Mouse (Mus musculus) adrenal gland, postnatal 10 days (tissue): Measurements from ENCODE around the gene Eif4e1b. TPM values are rescaled to one million over a fixed set of nuclear protein-coding genes. Genes with fewer than 3 reads are reported as not detected.

Source experiments
- DNase-seq: peaks from one replicate; pipeline ENCODE4 v3.0.0; 2021; ENCODE audit warnings: mixed read lengths
- total RNA-seq, 2 experiments: library from RNA; stranded (reverse); gene quantifications; 2 replicates each; pipeline ENCODE4 v1.2.3; 2021

The Eif4e1b gene
- total RNA-seq, 2 experiments from 2014 or later = 0.12 TPM; not detected in 1

DNA sequence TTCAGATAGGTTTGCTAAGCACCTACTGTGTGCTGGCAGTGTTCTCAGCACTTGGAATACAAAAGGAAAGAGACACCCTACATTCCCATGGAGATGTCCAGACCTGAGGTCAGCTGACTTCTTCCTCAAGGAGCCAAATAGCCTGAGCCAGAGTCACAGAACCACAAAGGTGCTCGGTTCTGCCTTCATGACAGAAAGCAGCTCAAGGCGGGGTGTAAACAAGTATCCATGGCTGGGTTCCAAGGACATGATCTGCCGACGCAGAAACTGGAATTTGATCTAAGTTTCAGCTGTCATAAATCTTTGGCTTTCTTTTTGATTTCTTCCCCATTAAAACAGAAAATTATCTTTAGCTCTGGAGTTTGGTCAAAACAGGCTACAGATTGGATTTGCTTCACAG is 16.4 kb downstream of the Eif4e1b start:
- peak; percentile 30 for DNase-seq

DNA sequence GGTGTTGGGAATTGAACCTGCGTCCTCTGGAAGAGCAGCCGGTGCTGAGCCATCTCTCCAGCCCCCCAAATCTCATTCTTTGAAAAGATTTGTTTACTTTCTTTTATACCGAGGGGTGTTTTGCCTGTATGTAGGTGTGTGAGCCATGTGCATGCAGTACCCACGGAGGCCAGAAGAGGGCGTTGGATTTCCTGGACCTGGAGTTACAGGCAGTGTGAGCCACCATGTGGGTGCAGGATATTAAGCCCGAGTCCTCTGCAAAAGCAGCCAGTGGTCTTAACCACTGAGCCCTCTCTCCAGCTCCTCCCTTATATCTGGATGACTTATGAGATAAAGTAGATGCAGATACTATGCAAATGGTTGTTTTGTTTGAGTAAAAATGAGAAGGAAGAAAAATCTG is 19.2 kb downstream of the Eif4e1b start:
- no peak for DNase-seq

DNA sequence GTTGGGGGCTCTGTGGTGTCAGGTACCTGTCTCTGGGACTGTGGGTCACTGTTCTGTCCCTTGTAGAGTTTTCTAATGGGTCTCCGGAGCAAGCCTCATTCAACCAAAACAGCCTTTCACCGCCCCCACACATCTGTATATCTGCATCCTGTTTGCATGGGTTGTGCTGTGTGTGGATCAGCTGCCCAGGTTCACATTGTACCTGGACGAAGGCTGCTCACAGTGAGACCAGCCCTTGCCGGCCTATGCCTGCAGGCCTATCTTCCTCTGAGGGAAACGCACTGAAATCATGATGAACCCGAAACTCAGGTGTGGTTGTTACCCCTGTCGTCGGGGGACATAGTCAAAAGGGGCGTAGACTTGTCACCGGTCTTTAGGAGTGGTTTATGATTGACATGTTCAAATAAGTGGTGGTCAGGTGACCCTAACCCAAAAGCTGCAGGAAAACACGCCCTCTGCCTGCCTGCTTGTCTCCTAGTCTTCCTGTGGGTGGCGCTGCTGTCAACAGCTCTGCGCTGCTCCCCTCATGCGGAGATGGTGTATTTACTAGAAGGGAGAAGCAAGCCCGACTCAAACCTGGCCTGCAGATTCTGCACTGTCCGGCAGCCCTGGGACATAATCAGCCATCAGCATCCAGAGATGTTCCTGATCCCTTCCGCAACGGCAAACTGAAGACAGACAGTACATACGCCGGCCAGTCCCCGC is 21.5 kb downstream of the Eif4e1b start:
- DNase-seq = peak; percentile 19

DNA sequence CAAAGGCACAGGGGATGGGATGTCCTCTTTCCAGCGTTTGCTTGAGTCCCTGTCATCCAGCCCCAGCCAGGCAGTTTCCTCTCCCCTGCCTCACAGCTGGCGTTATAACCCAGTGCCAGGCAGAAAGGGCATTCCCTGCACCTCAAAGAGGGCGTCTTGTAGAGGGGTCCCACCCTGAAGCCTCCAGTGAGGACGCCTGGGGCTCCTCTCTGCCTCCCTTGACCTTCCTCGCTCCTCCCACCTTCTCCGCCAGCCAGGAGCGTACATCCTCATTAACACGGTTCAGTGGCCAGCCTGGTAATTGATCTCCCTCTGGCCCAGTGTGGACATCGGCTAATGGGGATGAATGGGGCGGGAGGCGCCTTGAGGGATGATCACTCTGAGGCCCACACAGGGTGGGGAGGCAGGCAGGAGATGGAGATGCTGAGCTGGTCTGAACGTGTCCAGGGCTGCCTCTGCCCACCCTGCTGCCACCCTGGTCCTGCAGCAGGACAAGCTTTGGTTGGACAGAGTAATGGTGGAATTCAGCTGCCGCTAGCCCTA is 22.7 kb downstream of the Eif4e1b start:
- DNase-seq = no peak

DNA sequence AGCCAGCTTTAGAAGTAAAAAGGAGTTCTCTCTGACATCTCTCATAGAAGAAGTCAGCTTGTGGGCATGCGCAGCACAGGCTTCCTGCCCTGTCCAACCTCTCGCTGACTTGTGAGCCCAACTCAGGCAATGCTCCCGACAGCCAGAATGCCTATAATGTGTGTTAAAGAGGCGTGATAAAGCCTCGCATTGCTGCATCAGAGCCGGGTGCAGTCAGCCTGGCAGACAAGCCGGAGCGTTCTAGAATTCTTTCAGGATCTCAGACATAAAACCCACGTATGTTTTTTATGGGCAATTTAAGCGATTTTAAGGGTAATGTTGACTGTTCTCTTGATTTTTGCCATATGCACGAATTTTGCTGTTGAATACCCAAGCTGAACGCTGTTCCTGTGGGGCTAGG is 24.3 kb downstream of the Eif4e1b start:
- DNase-seq = no peak

DNA sequence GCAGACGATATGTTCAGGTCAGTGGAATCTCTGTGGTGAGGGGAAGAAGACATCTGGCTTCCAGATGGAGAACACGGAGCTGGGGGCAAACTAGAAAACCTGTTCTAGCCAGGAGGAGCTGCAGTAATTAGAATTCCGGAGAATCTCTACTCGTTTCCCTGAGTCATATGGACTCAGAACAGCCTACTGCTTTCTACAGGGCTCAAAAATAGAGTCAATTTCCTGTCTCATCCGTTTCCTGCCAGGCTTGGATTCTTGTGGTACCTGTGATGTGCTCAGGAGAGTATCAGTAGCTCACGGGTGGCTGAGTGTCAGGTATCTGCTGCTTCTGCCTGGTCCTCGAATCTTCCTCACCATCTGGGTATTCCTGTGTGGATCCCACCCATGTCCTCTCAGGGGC is 27.7 kb downstream of the Eif4e1b start:
- DNase-seq = no peak

DNA sequence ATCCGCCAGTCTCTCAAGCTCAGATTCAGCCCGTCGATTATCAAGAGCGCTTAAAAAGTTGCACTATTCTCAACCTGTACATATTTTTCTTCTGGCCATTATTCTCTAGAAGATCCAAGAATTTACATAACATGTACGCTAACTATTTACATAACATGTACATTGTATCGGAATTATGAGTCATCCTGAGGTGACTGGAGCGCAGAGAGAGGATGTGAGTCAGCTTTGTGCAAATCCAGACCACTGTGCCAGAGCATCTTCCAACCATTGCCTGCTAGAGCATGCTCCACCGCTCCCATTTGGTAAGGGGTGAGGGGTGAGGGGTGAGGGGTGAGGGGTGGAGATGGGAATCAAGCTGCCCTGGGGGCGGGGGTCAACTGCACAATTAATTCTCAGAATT is 29.6 kb downstream of the Eif4e1b start:
- DNase-seq = no peak

DNA sequence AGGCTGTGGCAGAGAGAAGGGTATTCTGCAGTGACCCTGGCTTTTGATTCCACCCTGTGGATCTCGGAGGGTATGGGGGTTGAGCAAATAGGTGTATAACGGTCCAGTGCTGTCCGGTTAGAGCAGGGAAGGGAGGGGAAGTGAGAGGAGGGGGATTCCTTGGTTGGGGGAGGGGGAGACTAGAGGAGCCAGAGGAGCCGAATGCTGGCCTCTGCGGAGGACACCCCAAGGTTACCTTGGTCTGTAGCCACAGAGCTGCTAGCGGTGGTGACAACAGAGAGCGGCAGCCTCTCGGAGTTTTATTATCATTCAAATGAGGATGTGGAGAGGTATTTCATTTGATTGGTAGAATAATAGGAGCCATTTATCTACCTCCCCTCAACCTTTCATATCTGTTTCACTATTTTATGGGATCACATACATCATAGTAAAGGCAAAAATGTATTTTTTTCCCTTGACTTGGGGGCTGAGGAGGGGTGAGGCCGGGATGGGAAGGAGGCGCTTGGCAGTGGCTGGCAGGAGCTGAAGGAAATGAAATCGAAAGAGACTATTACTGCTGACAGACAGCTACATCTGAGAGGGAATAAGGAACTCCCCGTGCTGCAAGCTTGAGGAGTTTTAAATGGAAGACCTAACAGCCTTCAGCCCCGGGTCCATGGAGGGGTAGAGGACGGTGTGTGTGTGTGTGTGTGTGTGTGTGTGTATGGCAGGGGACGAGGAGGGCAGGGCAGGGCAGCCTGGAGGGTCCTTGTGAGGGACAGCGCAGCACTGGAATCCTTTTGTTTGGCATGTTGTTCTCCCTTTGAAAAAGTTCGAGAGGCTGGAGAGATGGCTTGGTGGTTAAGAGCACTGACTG is 34.8 kb downstream of the Eif4e1b start:
- DNase-seq = no peak

DNA sequence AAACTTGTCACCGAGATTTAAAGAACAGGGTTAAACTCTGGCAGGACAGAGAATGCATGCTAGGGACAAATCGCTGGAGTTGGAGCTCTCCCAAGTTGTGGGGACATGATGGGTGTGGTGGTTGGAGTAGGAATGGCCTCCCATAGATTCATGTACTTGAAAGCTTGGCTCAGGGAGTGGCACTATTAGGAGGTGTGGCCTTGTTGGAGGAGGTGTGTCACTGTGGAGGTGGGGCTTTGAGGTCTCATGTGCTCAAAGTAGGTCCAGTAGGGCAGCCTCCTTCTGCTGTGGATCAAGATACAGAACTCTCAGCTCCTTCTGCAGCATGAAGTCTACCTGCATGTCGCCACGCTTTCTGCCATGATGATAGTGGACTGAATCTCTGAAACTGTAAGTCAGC is 37.3 kb downstream of the Eif4e1b start:
- no peak for DNase-seq

DNA sequence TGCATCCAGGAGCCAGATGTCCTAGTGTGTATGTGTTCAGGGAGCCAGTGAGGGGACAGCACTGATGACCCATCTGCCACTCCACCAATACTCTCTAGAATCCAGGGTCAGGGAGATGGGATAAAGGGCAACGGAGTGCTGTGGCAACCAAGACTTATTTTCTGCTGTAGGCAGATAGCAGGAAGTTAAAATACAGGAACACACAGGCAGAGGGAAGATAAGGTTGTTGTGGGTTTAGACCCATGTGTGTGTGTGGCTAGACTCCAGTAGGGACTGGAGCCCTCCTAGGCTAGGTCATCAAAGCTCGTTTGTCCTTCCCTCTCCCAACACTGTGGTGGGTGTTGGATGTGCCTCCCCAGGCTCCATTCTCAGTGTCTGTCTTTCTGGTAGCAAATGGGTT is 38.1 kb downstream of the Eif4e1b start:
- no peak for DNase-seq

DNA sequence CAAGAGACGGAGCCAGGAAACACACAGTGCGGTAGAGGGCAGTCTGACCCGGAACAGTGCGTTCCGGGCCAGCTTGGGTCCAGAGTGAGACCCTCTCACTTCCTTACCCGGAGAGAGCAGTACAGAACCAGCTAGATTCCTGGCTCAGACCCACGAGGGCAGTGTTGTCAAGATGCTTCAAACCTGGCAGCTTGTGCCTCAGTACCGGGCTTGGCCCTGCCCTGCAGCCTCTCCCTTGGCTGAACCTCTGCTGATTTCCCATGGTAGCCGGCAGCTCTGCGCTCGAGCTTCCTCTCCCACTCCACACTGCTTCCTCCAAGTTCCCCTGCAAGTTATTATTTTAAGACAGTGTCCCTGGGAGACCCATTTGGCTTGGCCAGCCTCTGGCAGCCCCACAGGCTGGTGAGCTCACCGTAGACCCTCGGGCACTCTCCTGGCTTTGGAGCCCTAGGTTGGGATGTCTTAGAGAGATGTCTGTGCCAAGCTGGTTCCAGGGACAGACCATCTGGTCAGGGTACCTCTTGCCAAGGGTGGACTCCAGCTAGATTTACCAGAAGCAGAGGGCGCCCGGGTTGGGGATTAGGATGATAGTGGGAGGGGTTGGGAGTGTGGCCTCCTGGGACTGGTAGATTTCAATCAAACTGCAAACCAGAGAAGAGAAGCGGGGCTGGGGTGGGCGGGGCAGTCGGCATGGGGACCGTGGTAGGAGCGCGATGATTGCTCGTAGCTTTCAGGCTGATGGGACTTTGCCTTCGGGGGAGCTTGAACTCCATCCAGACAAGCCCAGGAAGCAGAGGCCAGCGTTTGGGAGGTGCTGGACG is 40.5 kb downstream of the Eif4e1b start:
- DNase-seq = peak; percentile 33

DNA sequence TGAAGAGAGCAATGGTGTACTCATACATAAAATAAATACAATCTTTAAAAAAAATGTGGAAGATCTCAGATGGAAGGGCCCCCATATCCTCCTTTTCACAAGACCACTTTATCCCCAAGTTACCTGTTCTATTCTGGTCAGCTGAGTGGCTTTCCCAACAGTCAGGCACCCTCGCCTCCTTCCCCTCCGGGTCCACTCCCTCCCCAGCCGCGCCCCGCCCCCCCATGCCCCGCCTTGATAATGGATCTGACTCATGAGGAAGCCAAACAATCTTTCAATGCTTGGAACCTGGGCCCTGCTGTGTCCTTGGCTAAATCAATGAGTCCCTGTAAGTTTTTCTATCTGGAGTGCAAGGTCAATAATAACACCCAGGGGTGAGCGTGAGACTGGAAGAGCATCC is 44.2 kb downstream of the Eif4e1b start:
- no peak for DNase-seq

DNA sequence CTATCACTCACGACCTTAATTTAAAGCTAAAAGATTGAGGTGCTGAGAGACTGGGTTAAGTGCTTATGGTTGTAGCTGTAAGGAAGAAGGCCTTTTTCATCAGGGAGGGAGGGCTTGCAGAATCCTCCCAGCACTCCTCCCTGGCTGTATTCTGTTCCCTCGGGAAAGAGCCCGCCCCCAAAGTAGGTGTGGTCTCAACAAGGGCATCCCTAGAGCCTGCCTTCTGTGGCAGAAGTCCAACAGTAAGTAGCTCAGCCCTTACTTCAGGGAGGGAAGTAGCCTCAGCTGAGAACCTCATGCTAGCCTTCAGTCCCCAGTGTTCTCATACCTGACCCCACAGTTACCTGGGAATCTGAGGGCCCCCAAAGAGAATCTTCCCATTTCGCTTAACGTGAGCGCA is 44.7 kb downstream of the Eif4e1b start:
- DNase-seq = peak; percentile 49

DNA sequence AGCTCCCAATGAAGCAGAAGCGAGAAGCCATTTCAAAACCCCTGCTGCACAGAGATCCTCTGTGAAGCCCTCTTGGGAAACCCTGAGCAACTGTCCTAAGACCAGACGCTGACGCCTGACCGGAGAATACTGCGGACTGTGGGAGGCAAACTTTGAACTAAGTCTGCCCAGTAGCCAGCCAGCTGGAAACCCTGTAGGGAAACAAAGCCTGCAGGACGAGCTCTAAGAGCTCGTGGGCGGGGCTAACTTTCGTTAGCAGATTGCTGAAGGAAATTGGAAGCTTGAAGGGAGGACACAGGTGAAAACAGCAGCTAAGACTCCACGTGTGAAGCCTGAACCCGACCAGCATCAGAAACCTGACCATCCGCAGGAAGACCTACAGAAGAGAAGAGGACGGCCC is 45.7 kb downstream of the Eif4e1b start:
- no peak for DNase-seq

DNA sequence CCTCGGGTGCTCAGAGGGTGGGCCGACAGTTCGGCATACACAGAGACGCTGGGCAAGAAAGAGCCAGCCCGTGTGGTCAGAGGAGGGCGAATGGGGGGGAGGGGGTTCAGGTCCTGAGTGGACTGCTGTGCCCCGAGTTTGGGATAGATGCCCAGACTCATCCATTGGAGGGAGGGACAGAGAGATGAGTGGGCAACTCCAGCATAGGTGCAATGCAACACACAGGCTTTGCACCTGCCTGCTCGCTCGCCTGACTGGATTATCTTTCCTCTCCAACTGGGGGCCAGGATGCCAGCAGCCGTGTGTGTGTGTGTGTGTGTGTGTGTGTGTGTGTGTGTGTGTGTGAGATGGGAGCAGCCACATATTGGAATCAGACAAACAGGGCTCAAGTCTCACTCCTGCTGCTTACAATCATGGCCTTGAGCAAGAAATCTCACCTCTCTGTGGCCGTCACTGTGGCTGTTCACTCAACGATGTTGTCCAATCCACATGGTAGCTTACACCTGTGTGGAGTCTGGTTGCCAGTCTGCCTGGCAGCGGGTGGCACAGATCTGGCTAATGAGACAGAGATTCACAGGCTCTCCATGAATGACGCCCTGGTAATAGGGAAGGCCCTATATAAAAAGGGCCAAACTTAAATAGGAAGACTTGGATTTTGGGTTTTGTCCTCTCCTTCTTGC is 52.7 kb downstream of the Eif4e1b start:
- DNase-seq = no peak

DNA sequence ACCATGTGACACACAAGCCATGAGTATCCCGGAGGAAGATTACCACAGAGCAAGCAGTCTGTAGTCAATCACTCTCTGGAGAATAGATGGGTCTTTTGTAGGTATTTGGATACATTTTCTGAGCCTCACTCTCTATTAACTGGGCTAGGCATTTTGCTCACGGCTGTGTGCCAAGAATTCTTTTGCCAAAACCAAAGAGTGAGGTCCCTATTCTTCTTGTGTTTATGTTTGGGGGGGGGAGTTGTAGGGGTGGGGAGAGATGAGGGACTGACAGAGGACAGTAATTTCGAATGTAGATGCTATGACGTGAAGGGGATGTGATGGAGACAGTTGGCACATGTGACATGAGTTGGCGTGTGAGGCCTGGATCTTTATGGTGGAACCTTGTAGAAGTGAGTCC is 53.3 kb downstream of the Eif4e1b start:
- DNase-seq = no peak

DNA sequence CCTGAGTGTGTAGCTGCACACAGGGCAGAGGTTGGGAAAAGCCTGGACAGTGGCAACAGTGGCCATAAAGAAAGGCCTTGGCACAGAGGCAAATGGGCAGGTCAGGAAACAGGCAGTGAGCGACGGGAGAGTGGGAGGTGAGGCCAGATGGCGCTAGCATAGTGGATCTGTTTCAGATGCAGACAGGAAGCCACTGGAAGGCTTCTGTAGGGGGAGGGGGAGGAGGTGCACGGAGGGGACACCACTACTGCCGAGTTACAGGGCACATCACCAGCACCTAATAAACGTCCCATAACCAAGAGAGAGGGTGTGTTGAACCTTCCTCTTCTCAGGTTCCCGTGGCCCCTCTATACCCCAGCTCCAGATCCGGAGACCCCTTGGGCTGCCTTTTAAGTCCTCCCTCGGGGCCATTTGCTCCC is 53.7 kb downstream of the Eif4e1b start:
- DNase-seq = no peak

Other genes starting within 250 kb of the Eif4e1b start
- 100 to 1,000 TPM; 101 to 104 TPM for gene 4833439L19Rik, start 218.6 kb upstream of the Eif4e1b start, total RNA-seq
- 10 to 100 TPM; 27.1 to 31.4 TPM for gene Arl10, start 209.0 kb upstream of the Eif4e1b start, total RNA-seq
- 10 to 100 TPM; 32.4 to 41.0 TPM for gene Nop16, start 193.9 kb upstream of the Eif4e1b start, total RNA-seq
- gene Higd2a, start 193.8 kb upstream of the Eif4e1b start, total RNA-seq = 100 to 1,000 TPM; 255 to 257 TPM
- 10 to 100 TPM; 71.6 to 71.7 TPM for gene Cltb, start 172.7 kb upstream of the Eif4e1b start, total RNA-seq
- gene Faf2, start 162.2 kb upstream of the Eif4e1b start, total RNA-seq = 10 to 100 TPM; 63.5 to 64.7 TPM
- gene Rnf44, start 90.1 kb upstream of the Eif4e1b start, total RNA-seq = 100 to 1,000 TPM; 100 to 114 TPM
- gene Cdhr2, start 82.5 kb upstream of the Eif4e1b start, total RNA-seq = 1 to 10 TPM in 1 of 2 experiments, under 1 TPM in 1; 0.85 to 2.1 TPM
- gene Gprin1, start 34.1 kb upstream of the Eif4e1b start, total RNA-seq = 1 to 10 TPM; 3.4 to 4.8 TPM
- 1 to 10 TPM; 1.8 to 4.2 TPM for gene Sncb, start 17.4 kb upstream of the Eif4e1b start, total RNA-seq
- 10 to 100 TPM; 31.8 to 36.3 TPM for gene Tspan17, start 5.4 kb downstream of the Eif4e1b start, total RNA-seq
- gene Unc5a, start 165.4 kb downstream of the Eif4e1b start, total RNA-seq = 1 to 10 TPM; 6.5 to 8.8 TPM
- gene Hk3, start 237.4 kb downstream of the Eif4e1b start, total RNA-seq = 1 to 10 TPM; 1.7 to 2.0 TPM